Mouse (Mus musculus) midbrain, embryonic 12.5 days (tissue): ENCODE measurements at regions not wholly inside any gene's neighbourhood (a gene's known extent, or its start where the extent isn't known, plus 50 kb on each side); places are given as distances from the start of the nearest gene placed in this dataset.

Source experiments
- ATAC-seq: fragments of 200-750 bp; cut with Nextera tagmentation; 2 replicates; pipeline ENCODE4 v1.8.0; 2017; ENCODE audit warnings: low read depth, moderate TSS enrichment, moderate library complexity; ENCODE audit not compliant: low FRiP score
- H3K27ac ChIP-seq: fragments of 300-500 bp; sonication (generic); replicated peaks from 2 replicates; pipeline ENCODE4 v1.5.1; 2016; ENCODE audit warnings: mild to moderate bottlenecking
- H3K27me3 ChIP-seq: fragments of 300-500 bp; sonication (generic); 2 replicates; pipeline ENCODE4 v1.6.1; 2016; ENCODE audit warnings: mild to moderate bottlenecking
- H3K36me3 ChIP-seq: fragments of 300-500 bp; sonication (generic); 2 replicates; pipeline ENCODE4 v1.6.1; 2016
- H3K4me1 ChIP-seq: fragments of 300-500 bp; sonication (generic); 2 replicates; pipeline ENCODE4 v1.6.1; 2016
- H3K4me2 ChIP-seq: fragments of 300-500 bp; sonication (generic); replicated peaks from 2 replicates; pipeline ENCODE4 v1.6.1; 2016; ENCODE audit warnings: mild to moderate bottlenecking, moderate library complexity
- H3K4me3 ChIP-seq: fragments of 300-500 bp; sonication (generic); 2 replicates; pipeline ENCODE4 v1.5.1; 2016; ENCODE audit warnings: mild to moderate bottlenecking
- H3K9ac ChIP-seq: fragments of 300-500 bp; sonication (generic); replicated peaks from 2 replicates; pipeline ENCODE4 v1.6.1; 2016; ENCODE audit warnings: mild to moderate bottlenecking, moderate library complexity
- H3K9me3 ChIP-seq: fragments of 300-500 bp; sonication (generic); 2 replicates; pipeline ENCODE4 v1.6.1; 2016; ENCODE audit warnings: mild to moderate bottlenecking
- WGBS: fragments of 180-500 bp; shearing (Covaris S2); methylation state at CpG from one replicate; pipeline ENCODE4 v1.1.7; 2016; 5-methylcytosine and 5-hydroxymethylcytosine counted together

DNA sequence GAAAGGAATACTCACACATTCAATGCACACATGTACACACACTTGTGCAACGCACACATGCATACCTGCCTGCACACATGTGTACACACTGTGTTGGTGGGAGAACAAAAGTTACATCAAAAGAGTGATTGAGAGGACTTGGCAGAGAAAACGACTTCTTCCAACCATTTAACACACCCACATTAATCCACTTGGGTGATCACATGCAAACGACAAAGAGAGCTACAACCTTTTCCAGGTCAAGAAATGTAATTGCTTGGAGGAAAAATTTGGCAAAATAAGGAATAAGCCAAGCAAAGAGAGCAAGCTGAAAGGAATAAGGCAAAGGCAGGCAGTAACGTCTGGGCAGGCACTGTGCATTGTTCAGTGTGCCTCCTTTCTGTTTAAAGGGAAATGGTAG, 67.3 kb downstream of the C1d start:
- Histone ChIP-seq H3K4me2 (no peak overlapping the region), H3K4me1 (peaks cover 32% of the 10 kb centered on the region), H3K9ac (no peak overlapping the region), H3K27me3 (peaks cover 28% of the 10 kb centered on the region), H3K27ac (no peak overlapping the region), H3K9me3 (no peaks in the 10 kb centered on the region), H3K36me3 (no peaks in the 10 kb centered on the region), H3K4me3 (no peak overlapping the region)
- ATAC-seq, result no peak
- WGBS, result 20% methylated on average over 4 of the region's 4 CpGs

DNA sequence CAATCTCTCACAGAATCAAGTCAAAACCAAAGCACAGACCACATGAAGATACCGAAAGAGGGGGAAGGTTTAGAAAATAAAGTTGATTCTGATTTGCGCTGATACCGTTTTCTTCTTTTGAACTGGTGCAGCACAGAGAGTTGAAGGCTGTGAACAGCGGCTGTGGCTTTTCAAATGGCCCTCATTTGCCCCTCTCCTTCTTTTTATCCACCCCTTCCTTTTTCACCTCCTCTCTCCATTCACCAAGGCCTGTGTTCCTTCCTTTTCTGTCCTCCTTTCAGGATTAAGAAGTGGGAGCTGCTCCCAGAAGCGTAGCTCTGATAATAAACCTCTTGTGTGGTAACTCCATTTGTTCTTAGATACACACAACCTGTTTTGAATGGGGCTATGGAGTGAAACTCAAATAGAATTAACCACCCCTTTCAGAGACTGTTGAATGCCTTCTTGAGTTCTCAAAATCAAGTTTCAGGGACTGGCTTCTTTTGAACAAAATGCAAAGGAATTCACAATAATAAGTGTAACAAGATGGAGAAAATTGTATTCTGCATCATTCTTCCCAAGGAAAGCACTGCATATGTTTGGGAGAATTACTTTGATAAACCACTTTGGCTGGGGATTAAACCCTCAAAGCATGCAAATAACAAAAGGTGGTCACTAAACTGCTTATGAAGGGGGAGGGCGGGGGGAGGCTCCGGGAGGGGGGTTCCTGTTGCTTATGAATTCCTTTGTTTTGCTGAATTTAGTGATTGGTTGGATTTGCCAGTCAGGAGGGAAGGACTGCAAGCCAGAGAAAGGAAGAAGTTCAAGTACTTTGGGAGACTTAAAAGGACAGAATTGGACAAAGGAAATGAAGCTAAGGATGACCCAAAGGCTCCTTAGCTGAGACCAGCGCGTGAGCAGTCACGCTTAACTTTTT, 68.6 kb downstream of the C1d start:
- Histone ChIP-seq H3K9ac (no peak overlapping the region), H3K9me3 (no peaks in the 10 kb centered on the region), H3K27me3 (peaks cover 24% of the 10 kb centered on the region), H3K4me3 (no peak overlapping the region), H3K36me3 (no peaks in the 10 kb centered on the region), H3K27ac (peak overlapping the region; percentile 67), H3K4me2 (peak overlapping the region; percentile 10), H3K4me1 (peaks cover 32% of the 10 kb centered on the region)
- 9% methylated on average over 10 of the region's 10 CpGs for WGBS
- peak; percentile 85 for ATAC-seq

GRCm38 (mm10) chr11:17326695-17327094, 69.3 kb downstream of the C1d start:
- WGBS, result 16% methylated on average over 4 of the region's 4 CpGs
- peak overlapping the region; percentile 10 for H3K4me2 ChIP-seq
- peak overlapping the region; percentile 67 for H3K27ac ChIP-seq
- peaks cover 20% of the 10 kb centered on the region for H3K27me3 ChIP-seq
- no peak overlapping the region for H3K9ac ChIP-seq
- peak; percentile 57 for ATAC-seq
- H3K4me1 ChIP-seq, result peaks cover 32% of the 10 kb centered on the region
- no peaks in the 10 kb centered on the region for H3K9me3 ChIP-seq
- H3K36me3 ChIP-seq, result no peaks in the 10 kb centered on the region
- no peak overlapping the region for H3K4me3 ChIP-seq

GRCm38 (mm10) chr11:17351476-17351875, 94.1 kb downstream of the C1d start:
- Histone ChIP-seq H3K4me3 (no peak overlapping the region), H3K4me1 (peaks cover 9% of the 10 kb centered on the region; the same call in 1 of the 2 replicates), H3K9me3 (no peaks in the 10 kb centered on the region), H3K27ac (no peak overlapping the region), H3K36me3 (no peaks in the 10 kb centered on the region), H3K4me2 (no peak overlapping the region), H3K27me3 (peaks cover 4% of the 10 kb centered on the region; the same call in 1 of the 2 replicates), H3K9ac (no peak overlapping the region)
- 93% methylated on average over 1 of the region's 1 CpGs for WGBS
- no peak for ATAC-seq

DNA sequence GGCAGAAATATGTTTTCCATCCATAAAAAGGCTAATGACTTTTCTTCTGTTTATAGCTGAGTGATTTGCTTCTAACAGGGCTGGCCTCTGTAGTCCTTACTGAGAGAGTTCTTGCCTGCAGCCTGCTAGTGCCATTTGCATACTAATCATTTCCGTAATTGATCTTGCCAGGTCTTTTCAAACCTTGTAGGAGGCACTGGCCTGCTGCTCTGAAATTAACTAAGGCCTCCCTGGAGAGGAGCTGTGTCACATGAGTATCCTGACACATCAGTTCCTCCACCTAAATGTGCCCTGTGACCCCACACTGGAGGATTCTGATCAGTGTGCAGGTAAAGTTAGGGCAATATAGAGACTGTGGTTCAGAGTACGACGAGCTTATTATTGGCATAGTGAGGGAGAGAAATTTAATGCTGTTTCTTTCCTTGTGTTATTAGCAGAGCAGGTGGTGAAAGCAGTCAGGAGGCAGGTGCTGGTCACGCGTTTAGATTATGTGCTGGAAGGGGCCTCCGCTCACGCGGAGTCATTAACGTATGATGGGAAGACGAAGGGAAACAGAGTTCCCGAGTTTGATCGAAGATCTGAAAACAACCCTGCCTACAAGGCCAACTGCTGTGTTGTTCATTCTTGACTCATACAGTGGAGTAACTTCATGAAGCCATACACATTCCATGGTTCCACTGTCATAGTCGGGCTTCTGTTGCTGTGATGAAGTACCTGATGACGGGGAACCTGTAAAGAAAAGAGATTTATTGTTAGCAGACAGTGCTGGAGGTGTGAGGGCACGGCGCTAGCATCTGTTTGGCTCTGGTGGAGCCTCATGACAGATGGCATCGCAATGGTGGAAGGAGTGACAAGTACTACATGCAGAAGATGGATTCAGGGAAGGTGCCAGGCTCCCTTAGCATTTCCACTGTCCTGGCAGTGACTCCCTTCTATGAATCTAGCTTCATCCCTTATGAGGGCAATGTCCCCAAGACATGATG, 95.1 kb downstream of the C1d start:
- H3K27ac ChIP-seq, result 0 out of 2 replicates have a peak overlapping the region, but pooled peaks have one; percentile 30
- H3K4me1 ChIP-seq, result peaks cover 9% of the 10 kb centered on the region; the same call in 1 of the 2 replicates
- 71% methylated on average over 17 of the region's 17 CpGs for WGBS
- peaks cover 4% of the 10 kb centered on the region; the same call in 1 of the 2 replicates for H3K27me3 ChIP-seq
- no peaks in the 10 kb centered on the region for H3K36me3 ChIP-seq
- no peak overlapping the region for H3K4me3 ChIP-seq
- ATAC-seq, result peak; percentile 71
- H3K4me2 ChIP-seq, result no peak overlapping the region
- H3K9ac ChIP-seq, result no peak overlapping the region
- H3K9me3 ChIP-seq, result no peaks in the 10 kb centered on the region

GRCm38 (mm10) chr11:17359698-17360254, 102.4 kb downstream of the C1d start:
- peaks cover 6% of the 10 kb centered on the region; the same call in 1 of the 2 replicates for H3K4me1 ChIP-seq
- ATAC-seq, result peak; percentile 77; the same call in 1 of the 2 replicates
- 43% methylated on average over 1 of the region's 1 CpGs for WGBS

DNA sequence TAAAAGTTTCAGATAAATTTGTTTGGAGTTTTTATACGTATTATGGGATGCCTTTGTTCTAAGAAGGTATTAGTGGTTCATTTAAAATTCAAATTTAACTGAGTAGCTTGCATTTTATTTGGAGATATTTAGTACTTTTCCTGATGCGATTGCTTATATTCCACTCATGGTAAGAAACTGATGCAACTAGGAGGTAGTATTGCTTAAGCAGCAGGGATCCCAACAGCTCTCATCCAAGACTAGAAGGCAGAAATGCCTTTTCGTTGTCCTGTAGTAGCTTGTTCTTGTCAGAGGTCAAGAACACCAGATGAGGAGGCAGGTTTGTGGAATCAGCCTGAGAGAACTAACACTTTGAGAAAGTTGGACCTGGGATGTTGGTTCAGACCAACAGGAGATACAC, 120.5 kb downstream of the C1d start:
- no peak overlapping the region for H3K27ac ChIP-seq
- no peaks in the 10 kb centered on the region for H3K27me3 ChIP-seq
- H3K4me3 ChIP-seq, result no peak overlapping the region
- no peak overlapping the region for H3K4me2 ChIP-seq
- no peaks in the 10 kb centered on the region for H3K9me3 ChIP-seq
- no peak overlapping the region for H3K9ac ChIP-seq
- no peaks in the 10 kb centered on the region for H3K36me3 ChIP-seq
- 73% methylated on average over 3 of the region's 3 CpGs for WGBS
- no peaks in the 10 kb centered on the region for H3K4me1 ChIP-seq
- no peak for ATAC-seq

More at GRCm38 (mm10) chr11:17359698-17360254, 102.4 kb downstream of the C1d start:
- Histone ChIP-seq H3K4me3 (no peak overlapping the region), H3K9ac (no peak overlapping the region), H3K27ac (no peak overlapping the region), H3K36me3 (no peaks in the 10 kb centered on the region), H3K27me3 (no peaks in the 10 kb centered on the region), H3K9me3 (no peaks in the 10 kb centered on the region), H3K4me2 (no peak overlapping the region)

GRCm38 (mm10) chr11:17386756-17387155, 129.4 kb downstream of the C1d start:
- Histone ChIP-seq H3K9ac (no peak overlapping the region), H3K4me2 (no peak overlapping the region), H3K9me3 (no peaks in the 10 kb centered on the region), H3K27ac (no peak overlapping the region), H3K36me3 (no peaks in the 10 kb centered on the region), H3K4me3 (no peak overlapping the region), H3K27me3 (no peaks in the 10 kb centered on the region), H3K4me1 (no peaks in the 10 kb centered on the region)
- no peak for ATAC-seq
- WGBS, result 89% methylated on average over 3 of the region's 3 CpGs

DNA sequence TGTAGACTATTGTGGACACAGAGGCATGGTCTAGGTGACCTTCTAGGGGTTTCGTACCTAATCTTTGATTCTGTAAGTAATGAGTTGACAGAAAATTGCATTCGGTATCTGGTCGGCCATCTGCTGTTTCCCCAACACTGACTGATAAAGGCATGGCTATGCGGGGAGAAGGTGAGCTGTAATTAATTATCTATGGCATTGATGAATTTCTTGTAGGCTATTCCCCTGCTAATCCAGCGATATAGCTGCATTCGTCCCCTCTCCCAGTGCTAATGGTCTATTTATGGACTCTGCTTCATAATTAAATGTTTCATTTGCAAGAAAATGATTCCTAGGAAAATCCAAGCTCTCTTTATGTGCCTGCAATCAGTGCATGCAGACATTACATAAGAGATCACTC, 136.5 kb downstream of the C1d start:
- no peak overlapping the region for H3K9ac ChIP-seq
- H3K9me3 ChIP-seq, result no peaks in the 10 kb centered on the region
- H3K27ac ChIP-seq, result no peak overlapping the region
- H3K4me3 ChIP-seq, result no peak overlapping the region
- no peak overlapping the region for H3K4me2 ChIP-seq
- H3K27me3 ChIP-seq, result no peaks in the 10 kb centered on the region
- WGBS, result 81% methylated on average over 6 of the region's 6 CpGs
- no peaks in the 10 kb centered on the region for H3K36me3 ChIP-seq
- ATAC-seq, result no peak
- H3K4me1 ChIP-seq, result no peaks in the 10 kb centered on the region

- H3K36me3 ChIP-seq, result no peaks in the 10 kb centered on the region
- 0 out of 2 replicates have a peak, but pooled peaks cover 4% of the 10 kb centered on the region for H3K4me1 ChIP-seq
- no peaks in the 10 kb centered on the region for H3K27me3 ChIP-seq
- WGBS, result 8% methylated on average over 1 of the region's 1 CpGs
- H3K9me3 ChIP-seq, result no peaks in the 10 kb centered on the region
- no peak overlapping the region for H3K27ac ChIP-seq
- no peak overlapping the region for H3K4me2 ChIP-seq
- ATAC-seq, result peak; percentile 77
- H3K4me3 ChIP-seq, result no peak overlapping the region
- no peak overlapping the region for H3K9ac ChIP-seq
These were observed 157.2 kb downstream of the C1d start for GRCm38 (mm10) chr11:17414531-17414930.

GRCm38 (mm10) chr11:17415144-17415543, 157.8 kb downstream of the C1d start:
- Histone ChIP-seq H3K4me3 (no peak overlapping the region), H3K27me3 (no peaks in the 10 kb centered on the region), H3K4me2 (no peak overlapping the region), H3K27ac (no peak overlapping the region), H3K9me3 (no peaks in the 10 kb centered on the region), H3K9ac (no peak overlapping the region), H3K4me1 (0 out of 2 replicates have a peak, but pooled peaks cover 4% of the 10 kb centered on the region), H3K36me3 (no peaks in the 10 kb centered on the region)
- no peak for ATAC-seq
- WGBS, result 61% methylated on average over 1 of the region's 1 CpGs
